Mouse (Mus musculus) testis, adult 2 months (tissue): ENCODE data around the gene Dda1.

Source experiments
- CTCF ChIP-seq: fragments of 200-500 bp; IDR thresholded peaks from 2 replicates; pipeline ENCODE4 v1.5.1; 2012; ENCODE audit warnings: low read depth, mild to moderate bottlenecking, inconsistent platforms, low read length, moderate library complexity; ENCODE audit not compliant: control insufficient read depth, insufficient read depth, insufficient replicate concordance
- POLR2A ChIP-seq: fragments of 200-500 bp; IDR thresholded peaks from 2 replicates; pipeline ENCODE4 v1.6.1; 2012; ENCODE audit warnings: low read depth, mild to moderate bottlenecking, inconsistent platforms, low read length, moderate library complexity; ENCODE audit not compliant: control insufficient read depth

DNA sequence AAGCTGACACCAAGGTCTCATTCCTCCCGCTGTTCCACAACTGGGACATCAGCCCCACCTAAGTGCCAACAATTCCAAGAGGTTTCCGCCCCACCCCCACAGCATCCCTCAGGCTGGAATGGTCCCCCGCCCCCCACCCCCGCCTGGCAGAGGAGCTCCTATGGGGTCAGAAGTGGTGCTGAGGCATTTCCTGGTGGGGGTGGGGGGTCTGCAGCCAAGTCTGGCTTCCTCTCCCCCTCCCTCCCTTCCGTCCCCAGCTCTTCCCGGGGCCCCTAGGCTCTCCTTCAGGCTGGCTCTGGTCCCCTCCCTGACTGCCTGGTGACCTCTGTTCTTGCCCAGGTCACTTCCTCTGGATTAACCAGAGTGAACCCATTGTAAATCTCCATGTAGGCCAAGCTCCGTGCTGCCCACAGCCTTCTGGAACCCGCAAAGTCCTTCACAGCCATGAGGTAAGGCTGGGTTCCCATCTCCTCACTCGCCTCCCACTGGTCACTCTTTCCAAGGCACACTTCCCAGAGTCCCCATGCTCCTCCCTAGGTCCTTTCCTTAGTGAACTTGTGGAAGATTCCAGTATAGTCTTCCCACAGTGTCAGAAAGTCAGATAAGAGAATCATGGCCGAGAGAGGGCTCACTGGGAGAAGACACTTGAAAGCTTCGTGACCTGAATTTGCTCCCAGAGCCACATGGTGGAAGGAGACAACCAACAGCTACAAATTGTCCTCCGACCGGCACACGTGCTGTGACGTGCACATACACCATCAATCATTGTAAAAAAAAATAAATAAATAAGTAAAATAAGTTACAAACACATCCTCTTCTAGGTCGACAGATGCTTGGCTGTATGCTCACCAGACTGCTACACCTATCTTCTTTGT lies 30.1 kb downstream of the Dda1 start:
- TF ChIP-seq CTCF, result no peak
- no peak for TF ChIP-seq POLR2A
